Comparison of ENCODE assay signal across 8 mouse cellular contexts in genomic region chr10:80700732-80701131, GRCm38 (mm10). TPM values are rescaled to one million over a fixed set of nuclear protein-coding genes. Genes with fewer than 3 reads are reported as not detected.
DNase-seq lines count a peak whose midpoint lies in the region; ATAC-seq and TF ChIP-seq lines count a peak whose summit lies in the region.

No protein-coding gene starts in this region.

- peaks cover 24% of the 10 kb centered on the region for H3K4me1 ChIP-seq in lung, postnatal 0 days (ENCODE audit: insufficient read depth, low read depth, low read length)
- H3K4me1 ChIP-seq in embryonic facial prominence, embryonic 12.5 days = peaks cover 25% of the 10 kb centered on the region
- peaks cover 30% of the 10 kb centered on the region for H3K4me1 ChIP-seq in limb, embryonic 12.5 days (replicated peaks)

- no peaks in the 10 kb centered on the region for H3K36me3 ChIP-seq in lung, postnatal 0 days (ENCODE audit: insufficient read depth, low read length)
- H3K36me3 ChIP-seq in embryonic facial prominence, embryonic 12.5 days = peaks cover 5% of the 10 kb centered on the region; the same call in 1 of the 2 replicates
- H3K36me3 ChIP-seq in limb, embryonic 12.5 days = peaks cover 27% of the 10 kb centered on the region

- H3K27ac ChIP-seq in lung, postnatal 0 days (ENCODE audit: low read length) = peak overlapping the region; percentile 88; the same call in 1 of the 2 replicates
- 0 out of 2 replicates have a peak overlapping the region, but pooled peaks have one; percentile 23 for H3K27ac ChIP-seq in embryonic facial prominence, embryonic 12.5 days
- H3K27ac ChIP-seq in limb, embryonic 12.5 days = no peak overlapping the region

- H3K9me3 ChIP-seq in lung, postnatal 0 days (ENCODE audit: low read length) = no peaks in the 10 kb centered on the region
- no peaks in the 10 kb centered on the region for H3K9me3 ChIP-seq in embryonic facial prominence, embryonic 12.5 days
- no peaks in the 10 kb centered on the region for H3K9me3 ChIP-seq in limb, embryonic 12.5 days

- TF ChIP-seq EP300 in lung, postnatal 0 days (IDR thresholded peaks at IDR 0.05) = no peak

- TF ChIP-seq CTCF in lung, postnatal 0 days (IDR thresholded peaks at IDR 0.05) = no peak

- H3K4me3 ChIP-seq in lung, postnatal 0 days (ENCODE audit: low read depth, low read length) = peak overlapping the region; percentile 59
- peak overlapping the region; percentile 64 for H3K4me3 ChIP-seq in embryonic facial prominence, embryonic 12.5 days
- peak overlapping the region; percentile 62 for H3K4me3 ChIP-seq in limb, embryonic 12.5 days (replicated peaks)

- no peak for DNase-seq in lung, postnatal 0 days (ENCODE audit: low spot score)
- no peak for DNase-seq in lung, postnatal 14 days
- peak; percentile 81 for DNase-seq in spleen, postnatal 36 days (ENCODE audit: low spot score in 2 of 2)
- no peak for DNase-seq in ovary, postnatal 36 days (ENCODE audit: low spot score)
- no peak for DNase-seq in cerebellum, postnatal 14 days
- DNase-seq in cerebellum, adult 9-10 months = no peak

- peak overlapping the region; percentile 46; the same call in 1 of the 2 replicates for H3K9ac ChIP-seq in lung, postnatal 0 days (replicated peaks; ENCODE audit: low read depth)
- H3K9ac ChIP-seq in embryonic facial prominence, embryonic 12.5 days = peak overlapping the region; percentile 58; the same call in 1 of the 2 replicates
- H3K9ac ChIP-seq in limb, embryonic 12.5 days (replicated peaks) = no peak overlapping the region; the same call in 1 of the 2 replicates

- 33% methylated on average over 4 of the region's 4 CpGs for WGBS in lung, postnatal 0 days
- WGBS in embryonic facial prominence, embryonic 12.5 days = 47% methylated on average over 4 of the region's 4 CpGs
- 39% methylated on average over 4 of the region's 4 CpGs for WGBS in limb, embryonic 12.5 days

- H3K27me3 ChIP-seq in lung, postnatal 0 days (replicated peaks; ENCODE audit: insufficient read depth, low read length) = no peaks in the 10 kb centered on the region
- no peaks in the 10 kb centered on the region for H3K27me3 ChIP-seq in embryonic facial prominence, embryonic 12.5 days
- H3K27me3 ChIP-seq in limb, embryonic 12.5 days = no peaks in the 10 kb centered on the region

- H3K4me2 ChIP-seq in lung, postnatal 0 days (replicated peaks; ENCODE audit: low read depth, low read length) = peak overlapping the region; percentile 61
- peak overlapping the region; percentile 68 for H3K4me2 ChIP-seq in embryonic facial prominence, embryonic 12.5 days (replicated peaks)
- H3K4me2 ChIP-seq in limb, embryonic 12.5 days = peak overlapping the region; percentile 82

- ATAC-seq in lung, postnatal 0 days = no peak
- no peak for ATAC-seq in embryonic facial prominence, embryonic 12.5 days (ENCODE audit: insufficient number of reproducible peaks, insufficient read depth, low FRiP score, low TSS enrichment)
- no peak for ATAC-seq in limb, embryonic 12.5 days (ENCODE audit: insufficient number of reproducible peaks, insufficient read depth, low FRiP score, low TSS enrichment, low read depth)

RNA-seq across cellular contexts. Expression of gene Mob3a, which starts 1.0 kb away (rescaled TPM):
- 32.6 and 37.0 TPM in 2 replicates for polyA plus RNA-seq in lung, postnatal 0 days (2015; fragmentation: Nextera tagmentation; extraction: Ambion mirVana)
- 57.4 and 60.9 TPM in 2 replicates for polyA plus RNA-seq in embryonic facial prominence, embryonic 12.5 days (2016; fragmentation: Nextera tagmentation; extraction: Ambion mirVana)
- polyA plus RNA-seq in limb, embryonic 12.5 days (2016; fragmentation: Nextera tagmentation; extraction: Ambion mirVana) = 51.1 and 51.7 TPM in 2 replicates

RNA-seq across cellular contexts. Expression of gene Izumo4, which starts 1.3 kb away (rescaled TPM):
- polyA plus RNA-seq in lung, postnatal 0 days (2015; fragmentation: Nextera tagmentation; extraction: Ambion mirVana) = 28.7 and 28.8 TPM in 2 replicates
- polyA plus RNA-seq in embryonic facial prominence, embryonic 12.5 days (2016; fragmentation: Nextera tagmentation; extraction: Ambion mirVana) = 20.5 and 23.6 TPM in 2 replicates
- 12.5 and 16.5 TPM in 2 replicates for polyA plus RNA-seq in limb, embryonic 12.5 days (2016; fragmentation: Nextera tagmentation; extraction: Ambion mirVana)

RNA-seq across cellular contexts. Expression of gene Mknk2, which starts 22.8 kb away (rescaled TPM):
- 92.2 and 103 TPM in 2 replicates for polyA plus RNA-seq in lung, postnatal 0 days (2015; fragmentation: Nextera tagmentation; extraction: Ambion mirVana)
- polyA plus RNA-seq in embryonic facial prominence, embryonic 12.5 days (2016; fragmentation: Nextera tagmentation; extraction: Ambion mirVana) = 117 and 122 TPM in 2 replicates
- polyA plus RNA-seq in limb, embryonic 12.5 days (2016; fragmentation: Nextera tagmentation; extraction: Ambion mirVana) = 122 and 124 TPM in 2 replicates

RNA-seq across cellular contexts. Expression of gene Ap3d1, which starts 41.3 kb away (rescaled TPM):
- 49.3 and 58.2 TPM in 2 replicates for polyA plus RNA-seq in lung, postnatal 0 days (2015; fragmentation: Nextera tagmentation; extraction: Ambion mirVana)
- 84.7 and 85.8 TPM in 2 replicates for polyA plus RNA-seq in embryonic facial prominence, embryonic 12.5 days (2016; fragmentation: Nextera tagmentation; extraction: Ambion mirVana)
- 73.8 and 76.8 TPM in 2 replicates for polyA plus RNA-seq in limb, embryonic 12.5 days (2016; fragmentation: Nextera tagmentation; extraction: Ambion mirVana)

RNA-seq across cellular contexts. Expression of gene Btbd2, which starts 43.9 kb away (rescaled TPM):
- 41.7 and 42.9 TPM in 2 replicates for polyA plus RNA-seq in lung, postnatal 0 days (2015; fragmentation: Nextera tagmentation; extraction: Ambion mirVana)
- 109 and 110 TPM in 2 replicates for polyA plus RNA-seq in embryonic facial prominence, embryonic 12.5 days (2016; fragmentation: Nextera tagmentation; extraction: Ambion mirVana)
- polyA plus RNA-seq in limb, embryonic 12.5 days (2016; fragmentation: Nextera tagmentation; extraction: Ambion mirVana) = 95.8 and 102 TPM in 2 replicates

Comparison
In these comparisons a context has a peak if more than half of its experiments do, and no peak if none do; other contexts are left out.
1. DNase-seq: peak in spleen, postnatal 36 days (2 of 2); none in lung, postnatal 0 days (single experiment), lung, postnatal 14 days (single experiment), ovary, postnatal 36 days (single experiment), cerebellum, postnatal 14 days (0 of 2) and cerebellum, adult 9-10 months (single experiment).
2. Peak in every context shown above with its lines, with median percentiles within 50 percentile points of each other: H3K4me2 ChIP-seq and H3K4me3 ChIP-seq.